24 mouse cellular contexts compared by ENCODE assay signal in the genomic region with DNA sequence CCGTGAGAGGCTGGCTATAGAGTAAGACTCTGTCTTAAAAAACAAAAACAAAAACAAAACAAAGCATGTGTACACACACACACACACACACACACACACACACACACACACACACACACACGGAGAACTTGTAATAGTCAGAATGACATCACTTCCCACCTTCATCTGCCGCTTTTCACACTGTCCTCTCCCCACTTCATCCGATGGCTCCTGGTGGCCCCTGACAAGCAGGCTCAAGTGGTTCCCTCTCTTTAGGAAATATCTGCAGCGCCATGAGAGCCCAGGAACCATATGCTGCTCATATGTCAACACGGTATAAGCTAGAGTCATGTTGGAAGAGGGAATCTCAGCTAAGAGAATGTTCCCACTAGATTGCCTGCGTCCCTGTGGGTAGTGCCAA. TPM values are rescaled to one million over a fixed set of nuclear protein-coding genes. Genes with fewer than 3 reads are reported as not detected.
A peak's percentile ranks its signal among the peaks of the same experiment; 100 is the strongest.
DNase-seq lines count a peak whose midpoint lies in the region; ATAC-seq and TF ChIP-seq lines count a peak whose summit lies in the region.
"Had no signal": no experiment of that assay in that cellular context is flagged by ENCODE, and none has a peak within 500 bp of the region (broad histone marks: within the 10 kb centered on the region; RNA-seq: fewer than 3 reads in every experiment).

No protein-coding gene starts in this region.

- H3K4me1 ChIP-seq in thymus, adult 2 months (replicated peaks; ENCODE audit: control insufficient read depth, insufficient read depth, low read length): peaks cover 69% of the 10 kb centered on the region

- 92% methylated on average over 7 of the region's 7 CpGs for WGBS in thymus, adult 2 months

- peak; percentile 29 for DNase-seq in cerebellum, adult 11-12 months
- no peak for DNase-seq in cerebellum, postnatal 36 days
- DNase-seq in frontal cortex, postnatal 14 days (ENCODE audit: low spot score in 2 of 2): no peak
- no peak for DNase-seq in thymus, adult 2 months
- DNase-seq in thymus, postnatal 4 days: no peak
- DNase-seq in natural killer cell, adult 2 months (ENCODE audit: low spot score in 2 of 2): peak; percentile 55 to 73
- no peak for DNase-seq in spleen, postnatal 14 days (ENCODE audit: low spot score in 2 of 2)
- DNase-seq: adrenal gland, adult 2 months; adrenal gland, postnatal 14 days; cerebellum, adult 18-20 months; cerebellum, adult 9-11 months; gastrocnemius, adult 2 months; gastrocnemius, postnatal 14 days; heart, adult 11 months; heart, postnatal 14 days; heart, postnatal 4 days; kidney, adult 11 months had no signal

- ATAC-seq in frontal cortex, adult (ENCODE audit: low TSS enrichment): peak; percentile 36; the same call in 1 of the 2 replicates
- ATAC-seq: forebrain, embryonic 14.5 days; hindbrain, postnatal 0 days had no signal

- TF ChIP-seq CTCF in thymus, adult 2 months (IDR thresholded peaks at IDR 0.05; ENCODE audit: borderline replicate concordance, control insufficient read depth, extremely low read depth, insufficient read depth, low read length, poor library complexity): no peak

- H3K4me3 ChIP-seq in thymus, adult 2 months (ENCODE audit: control insufficient read depth, insufficient read depth, low read length): no peak overlapping the region
- H3K4me3 ChIP-seq: forebrain, embryonic 10.5 days; gastrocnemius, adult 2 months; heart, embryonic 13.5 days had no signal

- H3K27ac ChIP-seq in thymus, adult 2 months (ENCODE audit: control insufficient read depth, insufficient read depth, low read length): peak overlapping the region; percentile 97
- H3K27ac ChIP-seq: forebrain, embryonic 10.5 days; gastrocnemius, adult 2 months; heart, embryonic 13.5 days; hindbrain, embryonic 14.5 days; hindbrain, postnatal 0 days had no signal

- H3K27me3 ChIP-seq in thymus, adult 2 months (ENCODE audit: control insufficient read depth, insufficient read depth, low read length): no peaks in the 10 kb centered on the region
- H3K27me3 ChIP-seq: CH12.LX; heart, embryonic 13.5 days had no signal

- H3K36me3 ChIP-seq in thymus, adult 2 months (ENCODE audit: control insufficient read depth, insufficient read depth, low read length): no peaks in the 10 kb centered on the region
- H3K36me3 ChIP-seq: forebrain, embryonic 10.5 days; heart, embryonic 13.5 days had no signal

- TF ChIP-seq POLR2A in thymus, adult 2 months (IDR thresholded peaks at IDR 0.05; ENCODE audit: control insufficient read depth, extremely low read depth, insufficient read depth, low read length, poor library complexity): no peak

RNA-seq across cellular contexts. Expression of gene Smndc1, which starts 49.0 kb away (rescaled TPM):
- polyA plus RNA-seq in thymus, adult 2 months (2012; rRNA removed): 6.7 and 6.8 TPM in 2 replicates

Comparison
In these comparisons a context has a peak if more than half of its experiments do, and no peak if none do; other contexts are left out.
1. DNase-seq: peak in cerebellum, adult 11-12 months (single experiment) and natural killer cell, adult 2 months (2 of 2); none in cerebellum, postnatal 36 days (0 of 2), frontal cortex, postnatal 14 days (0 of 2), thymus, adult 2 months (single experiment), thymus, postnatal 4 days (single experiment) and spleen, postnatal 14 days (0 of 2).